Mouse (Mus musculus): ENCODE measurements at regions not wholly inside any gene's neighbourhood (a gene's known extent, or its start where the extent isn't known, plus 50 kb on each side); places are given as distances from the start of the nearest gene placed in this dataset.

- no peak for DNase-seq
Measured at GRCm38 (mm10) chr8:80253541-80253940, 195.7 kb upstream of the Hhip start.

- no peak for DNase-seq
Measured at GRCm38 (mm10) chr8:80251595-80251994, 193.8 kb upstream of the Hhip start.

GRCm38 (mm10) chr8:80250305-80251161 is 192.7 kb upstream of the Hhip start:
- DNase-seq, result no peak

GRCm38 (mm10) chr8:80249762-80250161 is 192.0 kb upstream of the Hhip start:
- no peak for DNase-seq

GRCm38 (mm10) chr8:80239879-80240278 is 182.1 kb upstream of the Hhip start:
- no peak for DNase-seq

GRCm38 (mm10) chr8:80210361-80210760 is 152.6 kb upstream of the Hhip start:
- no peak for DNase-seq

- no peak for DNase-seq
Measured at GRCm38 (mm10) chr8:80204678-80205654, 147.2 kb upstream of the Hhip start.

GRCm38 (mm10) chr8:80203769-80204677 is 146.2 kb upstream of the Hhip start:
- DNase-seq, result no peak

- no peak for DNase-seq
Measured at GRCm38 (mm10) chr8:80197680-80198079, 139.9 kb upstream of the Hhip start.

GRCm38 (mm10) chr8:80190510-80190908 is 132.7 kb upstream of the Hhip start:
- DNase-seq, result no peak

- DNase-seq, result no peak
Measured at GRCm38 (mm10) chr8:80189797-80190509, 132.1 kb upstream of the Hhip start.

GRCm38 (mm10) chr8:80185286-80185685 is 127.5 kb upstream of the Hhip start:
- no peak for DNase-seq

- DNase-seq, result no peak
Measured at GRCm38 (mm10) chr8:80168688-80169087, 110.9 kb upstream of the Hhip start.

- no peak for DNase-seq
Measured at GRCm38 (mm10) chr8:80149458-80150083, 91.8 kb upstream of the Hhip start.

- no peak for DNase-seq
Measured at GRCm38 (mm10) chr8:80147929-80148328, 90.1 kb upstream of the Hhip start.

- no peak for DNase-seq
Measured at GRCm38 (mm10) chr8:80138481-80138880, 80.7 kb upstream of the Hhip start.

GRCm38 (mm10) chr8:80120378-80120965 is 62.7 kb upstream of the Hhip start:
- no peak for DNase-seq

GRCm38 (mm10) chr8:80117328-80117727 is 59.5 kb upstream of the Hhip start:
- DNase-seq, result no peak
